ENCODE assay signal across 8 mouse cellular contexts in the genomic region with DNA sequence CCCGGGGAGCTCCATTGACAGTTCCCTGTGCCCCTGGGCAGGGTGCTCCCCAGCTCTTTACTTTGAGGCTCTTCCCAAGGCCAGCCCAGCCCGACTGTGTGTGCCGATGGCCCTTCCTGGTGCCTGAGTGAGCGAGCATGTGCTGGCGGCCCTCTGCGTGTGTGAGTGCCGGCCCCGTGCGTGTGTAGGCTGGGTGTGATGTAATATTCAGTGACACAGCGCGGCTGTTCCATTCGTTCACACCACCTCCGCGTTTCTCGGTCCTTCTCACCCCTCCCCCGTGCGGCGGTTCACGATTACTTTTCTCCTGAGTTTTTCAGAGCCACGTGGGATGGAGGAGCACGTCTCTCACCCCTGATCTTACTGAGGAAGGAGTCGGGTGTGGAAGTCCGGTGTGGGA. TPM values are rescaled to one million over a fixed set of nuclear protein-coding genes. Genes with fewer than 3 reads are reported as not detected.
A peak's percentile ranks its signal among the peaks of the same experiment; 100 is the strongest.
DNase-seq lines count a peak whose midpoint lies in the region; ATAC-seq and TF ChIP-seq lines count a peak whose summit lies in the region.

No protein-coding gene starts in this region.

- no peak overlapping the region for H3K27ac ChIP-seq in forebrain, embryonic 12.5 days
- no peak overlapping the region for H3K27ac ChIP-seq in limb, embryonic 14.5 days (replicated peaks; ENCODE audit: low read depth, low read length)
- no peak overlapping the region for H3K27ac ChIP-seq in neural tube, embryonic 15.5 days (replicated peaks)

- WGBS in forebrain, embryonic 12.5 days: 11% methylated on average over 23 of the region's 23 CpGs
- 7% methylated on average over 23 of the region's 23 CpGs for WGBS in limb, embryonic 14.5 days
- WGBS in neural tube, embryonic 15.5 days: 8% methylated on average over 23 of the region's 23 CpGs

- ATAC-seq in forebrain, embryonic 12.5 days (ENCODE audit: low FRiP score): no peak
- ATAC-seq in hematopoietic stem cell, adult 5-6 weeks (replicated peaks in 1 of 2; ENCODE audit: insufficient read depth in 1 of 2, low FRiP score in 2 of 2, low TSS enrichment in 1 of 2, low read depth in 1 of 2, poor library complexity in 2 of 2, severe bottlenecking in 2 of 2): peak; percentile 55 to 70
- no peak for ATAC-seq in limb, embryonic 14.5 days (ENCODE audit: low FRiP score, low read depth)
- no peak for ATAC-seq in neural tube, embryonic 15.5 days (ENCODE audit: low FRiP score)
- no peak for ATAC-seq in activated CD4-positive, CD25-positive, alpha-beta regulatory T cell, adult 4 months

- peak; percentile 38 for DNase-seq in kidney, postnatal 10 days
- no peak for DNase-seq in kidney, postnatal 25 days
- no peak for DNase-seq in limb, embryonic 14.5 days (ENCODE audit: low spot score)
- no peak for DNase-seq in testis, postnatal 10 days (ENCODE audit: low spot score)

- TF ChIP-seq POLR2A in limb, embryonic 14.5 days (IDR thresholded peaks at IDR 0.05; ENCODE audit: borderline replicate concordance, extremely low read depth, insufficient read depth, insufficient read length): no peak

- no peak overlapping the region for H3K9ac ChIP-seq in forebrain, embryonic 12.5 days
- no peak overlapping the region for H3K9ac ChIP-seq in limb, embryonic 14.5 days (ENCODE audit: low read depth, low read length, severe bottlenecking)
- H3K9ac ChIP-seq in neural tube, embryonic 15.5 days (replicated peaks): no peak overlapping the region

- peaks cover 79% of the 10 kb centered on the region for H3K27me3 ChIP-seq in forebrain, embryonic 12.5 days
- peaks cover 75% of the 10 kb centered on the region for H3K27me3 ChIP-seq in limb, embryonic 14.5 days (ENCODE audit: control insufficient read depth, insufficient read depth, low read length)
- peaks cover 69% of the 10 kb centered on the region for H3K27me3 ChIP-seq in neural tube, embryonic 15.5 days (replicated peaks)

- peak overlapping the region; percentile 40 for H3K4me2 ChIP-seq in forebrain, embryonic 12.5 days
- peak overlapping the region; percentile 25; the same call in 1 of the 2 replicates for H3K4me2 ChIP-seq in limb, embryonic 14.5 days (replicated peaks; ENCODE audit: low read depth, low read length, severe bottlenecking)
- H3K4me2 ChIP-seq in neural tube, embryonic 15.5 days: peak overlapping the region; percentile 39

- H3K4me1 ChIP-seq in forebrain, embryonic 12.5 days: peaks cover 36% of the 10 kb centered on the region
- H3K4me1 ChIP-seq in limb, embryonic 14.5 days (ENCODE audit: control insufficient read depth, insufficient read depth, low read length): no peaks in the 10 kb centered on the region; the same call in 1 of the 2 replicates
- peaks cover 33% of the 10 kb centered on the region for H3K4me1 ChIP-seq in neural tube, embryonic 15.5 days

- no peak overlapping the region for H3K4me3 ChIP-seq in forebrain, embryonic 12.5 days (replicated peaks)
- H3K4me3 ChIP-seq in limb, embryonic 14.5 days (replicated peaks; ENCODE audit: low read length): peak overlapping the region; percentile 13; the same call in 1 of the 2 replicates
- 0 out of 2 replicates have a peak overlapping the region, but pooled peaks have one; percentile 6 for H3K4me3 ChIP-seq in neural tube, embryonic 15.5 days (replicated peaks)

- no peaks in the 10 kb centered on the region for H3K36me3 ChIP-seq in forebrain, embryonic 12.5 days (replicated peaks)
- no peaks in the 10 kb centered on the region for H3K36me3 ChIP-seq in limb, embryonic 14.5 days (ENCODE audit: control insufficient read depth, insufficient read depth, low read length)
- H3K36me3 ChIP-seq in neural tube, embryonic 15.5 days: no peaks in the 10 kb centered on the region

- no peaks in the 10 kb centered on the region for H3K9me3 ChIP-seq in forebrain, embryonic 12.5 days
- no peaks in the 10 kb centered on the region for H3K9me3 ChIP-seq in limb, embryonic 14.5 days (ENCODE audit: control insufficient read depth, low read length)
- no peaks in the 10 kb centered on the region for H3K9me3 ChIP-seq in neural tube, embryonic 15.5 days (replicated peaks)

RNA-seq across cellular contexts. Expression of a gene that starts 3.9 kb away (rescaled TPM):
- 5.2 and 7.9 TPM in 2 replicates for polyA plus RNA-seq in forebrain, embryonic 12.5 days (2016; fragmentation: Nextera tagmentation; extraction: Ambion mirVana)
- total RNA-seq in hematopoietic stem cell, adult 5-6 weeks (2017): not detected in 2 replicates
- polyA plus RNA-seq in limb, embryonic 14.5 days (2012; rRNA removed): 4.5 and 6.5 TPM in 2 replicates
- 1.5 and 1.9 TPM in 2 replicates for polyA plus RNA-seq in limb, embryonic 14.5 days (2014; fragmentation: Nextera tagmentation; extraction: Ambion mirVana)
- polyA plus RNA-seq in neural tube, embryonic 15.5 days (2015; fragmentation: Nextera tagmentation; extraction: Ambion mirVana): 3.6 and 3.9 TPM in 2 replicates
- polyA plus RNA-seq in activated CD4-positive, CD25-positive, alpha-beta regulatory T cell, adult 4 months (2017; shearing (Covaris generic)): not detected

RNA-seq across cellular contexts. Expression of a gene that starts 44.0 kb away (rescaled TPM):
- polyA plus RNA-seq in forebrain, embryonic 12.5 days (2016; fragmentation: Nextera tagmentation; extraction: Ambion mirVana): 11.4 and 14.4 TPM in 2 replicates
- total RNA-seq in hematopoietic stem cell, adult 5-6 weeks (2017): 16.4 and 23.5 TPM in 2 replicates
- 25.8 and 35.9 TPM in 2 replicates for polyA plus RNA-seq in limb, embryonic 14.5 days (2012; rRNA removed)
- polyA plus RNA-seq in limb, embryonic 14.5 days (2014; fragmentation: Nextera tagmentation; extraction: Ambion mirVana): 15.5 and 18.5 TPM in 2 replicates
- polyA plus RNA-seq in neural tube, embryonic 15.5 days (2015; fragmentation: Nextera tagmentation; extraction: Ambion mirVana): 1.3 and 5.0 TPM in 2 replicates
- 1 to 10 TPM; 3.7 to 7.6 TPM for polyA plus RNA-seq in activated CD4-positive, CD25-positive, alpha-beta regulatory T cell, adult 4 months (2017; shearing (Covaris generic))

RNA-seq across cellular contexts. Expression of a gene that starts 53.8 kb away (rescaled TPM):
- polyA plus RNA-seq in forebrain, embryonic 12.5 days (2016; fragmentation: Nextera tagmentation; extraction: Ambion mirVana): 10.1 and 11.3 TPM in 2 replicates
- 58.4 and 73.4 TPM in 2 replicates for total RNA-seq in hematopoietic stem cell, adult 5-6 weeks (2017)
- polyA plus RNA-seq in limb, embryonic 14.5 days (2012; rRNA removed): 73.2 and 85.5 TPM in 2 replicates
- polyA plus RNA-seq in limb, embryonic 14.5 days (2014; fragmentation: Nextera tagmentation; extraction: Ambion mirVana): 32.1 and 34.9 TPM in 2 replicates
- 5.7 and 15.2 TPM in 2 replicates for polyA plus RNA-seq in neural tube, embryonic 15.5 days (2015; fragmentation: Nextera tagmentation; extraction: Ambion mirVana)
- polyA plus RNA-seq in activated CD4-positive, CD25-positive, alpha-beta regulatory T cell, adult 4 months (2017; shearing (Covaris generic)): 10 to 100 TPM; 15.5 to 15.6 TPM

RNA-seq across cellular contexts. Expression of a gene that starts 55.8 kb away (rescaled TPM):
- polyA plus RNA-seq in forebrain, embryonic 12.5 days (2016; fragmentation: Nextera tagmentation; extraction: Ambion mirVana): 36.7 and 42.3 TPM in 2 replicates
- 20.7 and 27.7 TPM in 2 replicates for total RNA-seq in hematopoietic stem cell, adult 5-6 weeks (2017)
- polyA plus RNA-seq in limb, embryonic 14.5 days (2012; rRNA removed): 52.3 and 59.7 TPM in 2 replicates
- 56.0 and 58.4 TPM in 2 replicates for polyA plus RNA-seq in limb, embryonic 14.5 days (2014; fragmentation: Nextera tagmentation; extraction: Ambion mirVana)
- 78.9 and 86.0 TPM in 2 replicates for polyA plus RNA-seq in neural tube, embryonic 15.5 days (2015; fragmentation: Nextera tagmentation; extraction: Ambion mirVana)
- 10 to 100 TPM; 36.8 to 40.4 TPM for polyA plus RNA-seq in activated CD4-positive, CD25-positive, alpha-beta regulatory T cell, adult 4 months (2017; shearing (Covaris generic))

Comparison
In these comparisons a context has a peak if more than half of its experiments do, and no peak if none do; other contexts are left out.
1. ATAC-seq: peak in hematopoietic stem cell, adult 5-6 weeks (2 of 2); none in forebrain, embryonic 12.5 days (single experiment), limb, embryonic 14.5 days (single experiment), neural tube, embryonic 15.5 days (single experiment) and activated CD4-positive, CD25-positive, alpha-beta regulatory T cell, adult 4 months (single experiment).
2. Peak in every context shown above with its lines, with median percentiles within 50 percentile points of each other: H3K4me2 ChIP-seq.